Mouse (Mus musculus) testis, postnatal 14 days (tissue): ENCODE data around the gene Smad3.

Source experiments
- DNase-seq: peaks from one replicate; pipeline ENCODE4 v3.0.0; 2021; ENCODE audit warnings: low spot score

The Smad3 gene

DNA sequence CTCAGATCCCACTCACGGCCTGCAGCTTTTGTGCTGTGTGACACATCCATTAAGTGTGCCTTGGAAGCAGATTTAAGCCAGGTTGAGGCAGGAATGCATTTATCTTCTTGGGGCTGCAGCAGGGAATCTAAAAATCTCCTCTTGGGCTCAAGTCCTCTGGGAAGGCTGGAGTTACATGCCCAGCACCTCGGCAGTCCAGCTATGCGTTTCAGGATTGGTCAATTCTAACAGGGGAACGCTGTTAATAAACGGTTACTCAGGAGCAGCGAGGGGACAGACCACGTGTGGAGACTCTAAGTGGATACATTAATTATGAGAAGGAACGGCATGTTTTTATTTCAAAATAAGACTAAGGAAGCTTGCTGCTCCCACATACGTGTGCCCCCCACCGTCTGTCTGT is 14.7 kb upstream of the Smad3 start:
- DNase-seq, result no peak

- DNase-seq, result no peak
Measured at GRCm38 (mm10) chr9:63771676-63772075, 13.9 kb upstream of the Smad3 start.

- no peak for DNase-seq
Measured at GRCm38 (mm10) chr9:63761367-63762094, 3.7 kb upstream of the Smad3 start.

GRCm38 (mm10) chr9:63760783-63761182 is 3.0 kb upstream of the Smad3 start:
- no peak for DNase-seq

DNA sequence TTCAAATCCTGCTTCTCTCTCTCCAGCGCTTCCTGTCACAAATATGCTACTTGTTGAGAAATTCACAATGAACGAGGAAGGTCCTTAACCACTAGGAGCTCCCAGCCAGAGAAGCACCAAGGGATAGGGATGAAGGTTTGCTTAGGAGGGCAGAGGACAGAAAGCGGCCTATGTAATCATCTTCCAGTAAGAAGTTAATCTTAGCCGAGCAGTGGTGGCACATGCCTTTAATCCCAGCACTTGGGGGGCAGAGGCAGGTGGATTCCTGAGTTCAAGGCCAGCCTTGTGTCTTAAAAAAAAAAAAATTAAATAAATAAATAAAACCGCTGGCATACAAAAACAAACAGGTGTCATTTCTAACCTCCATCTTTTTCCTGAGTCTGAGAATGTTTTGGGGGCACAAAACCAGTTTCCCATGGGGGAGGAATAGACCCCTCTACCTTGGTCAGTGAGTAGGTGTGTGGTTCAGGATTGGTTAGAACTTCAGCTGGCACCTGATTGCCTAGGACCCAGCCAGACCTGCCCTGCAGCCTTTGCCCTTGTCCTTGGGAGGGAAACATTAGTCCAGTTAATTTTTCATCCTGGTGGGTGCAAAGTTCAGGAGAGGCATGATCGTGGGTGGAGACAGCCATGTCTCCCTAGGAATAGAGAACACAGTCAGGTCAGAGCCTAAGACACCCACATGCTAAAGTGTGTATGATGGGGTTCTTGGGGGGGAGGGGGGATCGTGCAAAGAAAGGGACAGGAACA is 2.4 kb upstream of the Smad3 start:
- DNase-seq, result no peak

GRCm38 (mm10) chr9:63758641-63759391 is 1.0 kb upstream of the Smad3 start:
- no peak for DNase-seq

DNA sequence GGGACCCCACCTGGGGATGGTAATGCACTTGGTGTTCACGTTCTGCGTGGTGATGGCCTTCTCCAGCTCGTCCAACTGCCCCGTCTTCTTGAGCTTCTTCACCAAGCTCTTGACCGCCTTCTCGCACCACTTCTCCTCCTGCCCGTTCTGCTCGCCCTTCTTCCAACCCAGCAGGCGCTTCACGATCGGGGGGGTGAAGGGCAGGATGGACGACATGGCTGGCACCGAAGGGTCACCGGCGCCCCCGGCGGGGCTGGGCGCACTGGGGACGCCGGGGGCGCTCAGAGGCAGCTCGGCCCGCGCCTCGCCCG is 377 bp downstream of the Smad3 start:
- DNase-seq, result no peak

- DNase-seq, result no peak
Measured at GRCm38 (mm10) chr9:63756581-63757461, 973 bp downstream of the Smad3 start.

- DNase-seq, result no peak
Measured at GRCm38 (mm10) chr9:63755671-63756543, 1.9 kb downstream of the Smad3 start.

DNA sequence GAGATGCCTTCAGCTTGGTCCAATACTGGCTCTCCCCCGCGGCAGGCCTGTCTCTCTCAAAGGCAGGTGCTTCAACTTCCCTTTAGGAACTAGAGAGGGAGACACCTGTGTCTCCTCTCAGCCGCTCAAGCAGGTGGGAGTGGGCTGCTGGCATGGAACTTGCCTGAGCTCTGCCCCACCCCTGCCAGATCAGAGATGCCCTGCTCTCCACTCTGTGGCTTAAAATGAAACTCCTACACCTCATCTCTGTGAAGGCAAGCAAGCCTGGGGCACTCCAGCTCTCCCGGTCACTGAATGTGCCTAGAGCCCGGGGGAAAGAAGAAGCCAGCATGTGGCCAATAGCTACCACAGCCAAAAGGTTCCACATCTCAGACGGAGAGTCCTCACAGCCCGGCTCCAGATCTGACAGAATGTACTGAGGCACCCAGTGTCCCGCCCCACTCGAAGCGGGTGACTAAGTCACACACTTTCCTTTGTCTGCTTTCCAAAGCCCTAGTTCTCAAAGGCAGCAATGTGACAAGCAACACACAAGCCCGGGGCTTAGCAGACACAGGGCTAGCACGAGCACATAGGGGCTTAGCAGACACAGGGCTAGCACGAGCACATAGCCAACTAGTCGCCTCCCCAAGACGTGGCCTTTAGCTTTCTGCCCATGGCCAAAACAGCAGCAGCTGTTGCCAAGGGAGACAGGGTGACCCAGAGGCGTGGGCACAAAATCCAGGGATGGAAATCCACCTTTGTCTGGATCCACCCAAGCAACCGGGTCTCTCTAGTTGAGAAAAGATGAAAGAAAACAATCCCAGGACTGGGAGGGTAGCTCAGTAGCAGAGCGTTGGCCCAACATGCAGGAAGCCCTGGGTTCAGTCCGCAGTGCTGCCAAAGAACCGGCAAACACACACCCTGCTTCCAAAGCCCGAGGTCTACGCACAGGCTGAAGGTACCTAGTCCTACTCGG is 3.0 kb downstream of the Smad3 start:
- no peak for DNase-seq

- no peak for DNase-seq
Measured at GRCm38 (mm10) chr9:63754039-63754438, 3.8 kb downstream of the Smad3 start.

GRCm38 (mm10) chr9:63753359-63753758 is 4.4 kb downstream of the Smad3 start:
- DNase-seq, result no peak

DNA sequence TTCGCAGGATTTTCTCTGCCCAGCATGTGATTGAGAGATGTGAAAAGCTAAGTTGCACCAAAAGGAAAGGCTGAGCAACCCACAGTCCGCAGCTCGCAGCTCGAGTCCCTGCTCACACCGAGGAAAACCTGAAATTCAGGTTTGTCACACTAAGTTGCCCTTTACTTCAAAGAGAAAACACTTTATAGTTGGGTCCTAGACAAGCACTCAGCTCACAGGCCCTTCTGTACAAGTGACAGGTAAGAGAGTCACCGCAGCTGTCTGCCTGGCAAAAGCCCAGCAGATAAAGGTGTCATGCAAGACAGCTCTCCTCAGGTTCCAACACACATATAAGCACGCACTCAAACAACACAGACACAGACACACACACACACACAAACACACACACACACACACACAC is 5.2 kb downstream of the Smad3 start:
- no peak for DNase-seq

DNA sequence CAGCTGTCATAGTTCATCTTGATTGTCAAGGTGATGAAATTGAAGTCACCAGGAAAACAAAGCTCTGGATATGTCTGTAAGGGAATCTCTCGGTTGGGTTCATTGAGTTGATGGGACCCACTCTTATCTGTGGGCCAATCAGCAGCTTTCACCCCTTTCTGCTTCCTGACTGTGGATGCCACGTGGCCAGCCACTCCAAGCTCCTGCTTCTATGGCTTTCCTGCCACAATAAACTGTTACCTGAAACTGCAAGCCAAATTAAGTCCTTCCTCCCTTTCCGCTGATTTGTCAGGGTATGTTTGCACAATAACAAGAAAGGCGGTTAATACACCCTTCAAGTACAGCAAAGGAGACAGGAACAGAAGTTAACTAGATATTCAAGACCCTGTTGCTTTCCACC is 6.5 kb downstream of the Smad3 start:
- DNase-seq, result no peak

GRCm38 (mm10) chr9:63750360-63750974 is 7.3 kb downstream of the Smad3 start:
- no peak for DNase-seq

- DNase-seq, result no peak
Measured at GRCm38 (mm10) chr9:63749296-63749915, 8.4 kb downstream of the Smad3 start.

- DNase-seq, result no peak
Measured at GRCm38 (mm10) chr9:63747645-63748295, 10.0 kb downstream of the Smad3 start.

DNA sequence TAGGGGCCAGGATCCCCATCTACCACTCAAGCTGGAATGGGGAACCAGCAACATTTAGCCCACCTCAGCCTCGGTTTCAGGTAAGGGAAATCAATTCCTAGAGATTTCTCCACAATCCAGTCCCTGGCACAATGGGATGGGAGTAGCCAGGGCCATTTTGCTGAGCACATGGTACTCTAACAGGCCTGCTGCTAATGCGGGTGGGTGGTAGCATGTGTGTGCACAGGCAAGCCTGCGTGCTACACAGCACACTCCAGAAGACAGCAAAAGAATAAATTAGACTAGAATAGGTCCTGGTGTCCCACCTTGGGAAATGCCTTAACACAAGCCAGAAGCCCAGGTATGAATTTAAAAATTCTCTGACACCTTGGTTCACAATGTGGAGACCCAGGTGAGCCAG is 10.8 kb downstream of the Smad3 start:
- DNase-seq, result no peak
